Mouse (Mus musculus) cortical plate, adult 2 months (tissue): ENCODE measurements around the gene Pask.

ENCODE experiments used
- CTCF ChIP-seq: fragments of 200-500 bp; IDR thresholded peaks from 2 replicates; pipeline ENCODE4 v1.5.1; 2011; ENCODE audit warnings: mild to moderate bottlenecking, control low read depth, low read length; ENCODE audit not compliant: insufficient read depth; ENCODE audit errors: extremely low read depth
- POLR2A ChIP-seq: fragments of 200-500 bp; IDR thresholded peaks from 2 replicates; pipeline ENCODE4 v1.6.1; 2011; ENCODE audit warnings: mild to moderate bottlenecking, low read length, control low read depth; ENCODE audit not compliant: insufficient read depth; ENCODE audit errors: extremely low read depth

- TF ChIP-seq CTCF (no peak), POLR2A (no peak)
Observed at GRCm38 (mm10) chr1:93323973-93324372, 19.3 kb downstream of the Pask start.
